Mouse (Mus musculus): ENCODE data around the gene Wdfy1. TPM values are rescaled to one million over a fixed set of nuclear protein-coding genes. Genes with fewer than 3 reads are reported as not detected.

Wdfy1 gene
- polyA plus RNA-seq, 1 experiment from 2014 or later: 104 TPM

DNA sequence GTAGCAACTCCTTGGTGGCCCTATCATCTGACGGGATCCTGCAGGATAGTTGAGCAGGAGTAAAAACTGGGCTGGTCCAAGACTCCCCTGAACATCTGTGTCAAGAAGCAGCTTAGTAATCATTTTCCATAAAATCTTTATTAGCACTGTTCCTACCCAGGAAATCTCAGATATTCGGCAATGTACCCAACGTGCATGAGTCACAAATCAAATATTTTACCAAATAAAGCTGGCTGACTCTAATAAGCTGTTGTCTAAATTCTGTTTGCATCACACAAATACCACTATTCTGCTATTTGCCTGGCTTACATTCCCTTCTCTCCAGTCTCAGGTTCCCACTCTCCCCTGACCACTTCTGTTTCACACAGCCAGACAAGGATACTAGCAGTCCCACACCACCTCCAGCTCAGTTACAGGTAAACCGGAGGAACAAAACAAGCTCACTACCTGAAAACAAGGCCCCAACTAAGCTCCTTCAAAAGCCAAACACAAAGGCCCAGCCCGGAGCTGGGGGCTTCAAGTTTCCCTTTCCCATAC is 16.4 kb downstream of the Wdfy1 start:
- H3K9ac ChIP-seq (replicated peaks): no peak overlapping the region
- peak overlapping the region; percentile 20 for H3K4me3 ChIP-seq (replicated peaks)
- H3K4me2 ChIP-seq: peak overlapping the region; percentile 87
- no peaks in the 10 kb centered on the region for H3K36me3 ChIP-seq
- H3K9me3 ChIP-seq (replicated peaks): no peaks in the 10 kb centered on the region
- peaks cover 45% of the 10 kb centered on the region for H3K4me1 ChIP-seq
- H3K27ac ChIP-seq (replicated peaks): no peak overlapping the region
- no peak for ATAC-seq (ENCODE audit: low FRiP score)
- 65% methylated on average over 5 of the region's 5 CpGs for WGBS
- H3K27me3 ChIP-seq (replicated peaks): no peaks in the 10 kb centered on the region

DNA sequence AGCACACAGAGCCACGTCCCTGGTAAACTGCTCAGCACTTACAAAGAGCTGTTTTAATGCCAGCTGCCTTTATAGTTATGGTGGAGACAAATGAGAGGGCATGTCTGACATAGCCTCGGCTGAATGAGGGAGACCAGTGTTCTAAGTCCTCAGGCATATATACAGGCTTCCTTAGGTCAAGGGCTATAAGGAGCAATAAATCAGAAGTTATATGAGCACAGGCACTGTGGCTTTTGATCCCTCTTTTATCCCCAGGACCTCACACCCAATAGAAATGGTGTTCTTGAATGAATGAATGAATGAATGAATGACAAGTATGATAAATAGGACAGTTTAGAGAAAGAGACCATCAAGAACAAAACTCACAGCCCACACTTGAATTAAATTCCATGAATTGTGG is 16.9 kb downstream of the Wdfy1 start:
- Histone ChIP-seq H3K27ac (replicated peaks) (no peak overlapping the region), H3K4me2 (peak overlapping the region; percentile 87), H3K4me1 (peaks cover 45% of the 10 kb centered on the region), H3K9ac (replicated peaks) (0 out of 2 replicates have a peak overlapping the region, but pooled peaks have one; percentile 18), H3K27me3 (replicated peaks) (no peaks in the 10 kb centered on the region), H3K9me3 (replicated peaks) (no peaks in the 10 kb centered on the region), H3K36me3 (no peaks in the 10 kb centered on the region), H3K4me3 (replicated peaks) (no peak overlapping the region)
- no peak for ATAC-seq (ENCODE audit: low FRiP score)
- 9% methylated on average over 2 of the region's 2 CpGs for WGBS

DNA sequence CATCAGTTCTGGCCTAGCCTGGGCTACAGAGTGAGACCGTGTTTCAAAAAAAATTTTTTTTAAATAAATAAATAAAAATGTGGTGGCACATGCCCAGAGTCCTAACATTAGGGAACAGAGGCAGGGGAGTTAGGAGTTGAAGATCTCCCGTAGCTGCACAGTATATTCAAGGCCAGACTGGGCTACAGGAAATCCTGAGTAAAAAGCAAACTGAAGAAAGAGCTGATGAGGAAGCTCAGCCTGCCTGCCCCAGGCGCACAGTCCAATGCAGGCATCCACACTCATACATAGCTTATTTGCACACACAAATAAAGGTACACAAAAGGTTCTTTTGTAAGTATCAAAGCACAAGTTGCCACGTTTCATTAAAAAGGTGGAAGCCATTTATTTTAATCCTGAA is 18.3 kb downstream of the Wdfy1 start:
- no peak overlapping the region for H3K4me2 ChIP-seq
- peaks cover 41% of the 10 kb centered on the region for H3K4me1 ChIP-seq
- H3K27me3 ChIP-seq (replicated peaks): no peaks in the 10 kb centered on the region
- H3K9ac ChIP-seq (replicated peaks): no peak overlapping the region
- 0 out of 2 replicates have a peak overlapping the region, but pooled peaks have one; percentile 30 for H3K27ac ChIP-seq (replicated peaks)
- no peaks in the 10 kb centered on the region for H3K36me3 ChIP-seq
- H3K9me3 ChIP-seq (replicated peaks): no peaks in the 10 kb centered on the region
- H3K4me3 ChIP-seq (replicated peaks): no peak overlapping the region
- WGBS: 82% methylated on average over 4 of the region's 4 CpGs
- ATAC-seq (ENCODE audit: low FRiP score): no peak

DNA sequence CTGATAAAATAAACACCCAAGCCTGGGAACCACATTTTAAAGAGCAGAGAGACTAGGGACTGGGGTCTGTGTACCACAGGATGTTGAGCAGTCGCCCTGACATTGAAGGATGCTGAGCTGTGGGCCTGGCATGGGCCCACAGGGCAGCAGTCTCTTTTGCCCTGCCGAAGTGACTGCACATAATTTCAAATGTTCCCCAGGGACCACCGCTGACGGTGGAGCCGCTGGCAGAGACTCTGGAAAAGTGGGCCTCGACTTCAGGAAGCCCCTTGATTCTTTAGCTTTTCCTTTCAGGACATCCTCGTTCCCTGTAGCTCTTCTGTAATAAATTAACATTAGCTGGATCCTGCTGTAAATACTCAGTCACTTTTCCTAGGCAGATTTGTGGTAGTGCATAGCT is 18.8 kb downstream of the Wdfy1 start:
- Histone ChIP-seq H3K9ac (replicated peaks) (no peak overlapping the region), H3K27me3 (replicated peaks) (no peaks in the 10 kb centered on the region), H3K4me2 (no peak overlapping the region), H3K27ac (replicated peaks) (0 out of 2 replicates have a peak overlapping the region, but pooled peaks have one; percentile 30), H3K9me3 (replicated peaks) (no peaks in the 10 kb centered on the region), H3K4me3 (replicated peaks) (no peak overlapping the region), H3K36me3 (peaks cover 2% of the 10 kb centered on the region; the same call in 1 of the 2 replicates), H3K4me1 (peaks cover 36% of the 10 kb centered on the region)
- no peak for ATAC-seq (ENCODE audit: low FRiP score)
- WGBS: 30% methylated on average over 7 of the region's 7 CpGs

DNA sequence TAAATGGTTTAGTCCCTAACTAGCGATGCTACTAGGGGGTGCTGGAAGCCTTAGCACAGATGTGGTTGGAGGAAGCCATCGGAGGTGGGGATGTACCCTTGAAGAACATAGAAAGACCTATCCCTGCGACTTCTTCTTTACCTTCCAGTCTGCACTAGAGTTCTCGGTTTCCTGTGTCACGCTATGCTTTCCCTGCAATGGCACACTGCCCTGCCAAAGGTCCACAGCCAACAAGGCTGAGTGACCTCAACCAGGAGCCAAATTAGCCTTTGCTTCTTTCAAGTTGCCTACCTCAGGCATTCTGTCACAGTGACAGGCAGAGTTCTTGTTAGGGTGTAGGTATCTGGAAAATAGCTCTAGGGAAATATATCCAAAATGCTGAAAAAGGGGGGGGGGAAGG is 19.5 kb downstream of the Wdfy1 start:
- no peak for ATAC-seq (ENCODE audit: low FRiP score)
- Histone ChIP-seq H3K36me3 (peaks cover 7% of the 10 kb centered on the region; the same call in 1 of the 2 replicates), H3K4me2 (no peak overlapping the region), H3K27ac (replicated peaks) (no peak overlapping the region), H3K4me3 (replicated peaks) (no peak overlapping the region), H3K27me3 (replicated peaks) (no peaks in the 10 kb centered on the region), H3K9ac (replicated peaks) (no peak overlapping the region), H3K4me1 (peaks cover 33% of the 10 kb centered on the region), H3K9me3 (replicated peaks) (no peaks in the 10 kb centered on the region)
- WGBS: 95% methylated on average over 5 of the region's 5 CpGs

DNA sequence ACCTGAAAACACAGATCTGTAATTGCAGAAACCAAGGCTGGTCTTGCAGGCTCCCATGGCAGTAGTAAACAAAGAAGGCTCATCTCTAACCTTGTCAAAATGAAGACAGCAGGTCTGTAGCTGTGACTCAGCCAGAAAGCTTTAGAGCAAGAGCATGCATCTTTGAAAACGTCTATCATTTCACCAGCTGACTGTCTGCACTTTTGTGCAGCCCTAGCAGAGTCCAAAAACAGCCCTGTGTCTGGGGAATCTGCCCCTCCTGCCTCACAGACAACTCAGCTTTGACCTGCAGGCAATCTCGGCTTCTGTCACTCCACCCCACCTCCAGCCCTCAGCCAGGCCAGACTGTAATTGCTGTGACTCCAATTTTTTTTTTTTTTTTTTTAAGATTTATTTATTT is 20.6 kb downstream of the Wdfy1 start:
- Histone ChIP-seq H3K9me3 (replicated peaks) (peaks cover 3% of the 10 kb centered on the region; the same call in 1 of the 2 replicates), H3K4me2 (no peak overlapping the region), H3K27ac (replicated peaks) (no peak overlapping the region), H3K4me1 (peaks cover 28% of the 10 kb centered on the region), H3K36me3 (peaks cover 11% of the 10 kb centered on the region; the same call in 1 of the 2 replicates), H3K4me3 (replicated peaks) (no peak overlapping the region), H3K27me3 (replicated peaks) (no peaks in the 10 kb centered on the region), H3K9ac (replicated peaks) (no peak overlapping the region)
- WGBS: 70% methylated on average over 2 of the region's 2 CpGs
- ATAC-seq (ENCODE audit: low FRiP score): no peak

DNA sequence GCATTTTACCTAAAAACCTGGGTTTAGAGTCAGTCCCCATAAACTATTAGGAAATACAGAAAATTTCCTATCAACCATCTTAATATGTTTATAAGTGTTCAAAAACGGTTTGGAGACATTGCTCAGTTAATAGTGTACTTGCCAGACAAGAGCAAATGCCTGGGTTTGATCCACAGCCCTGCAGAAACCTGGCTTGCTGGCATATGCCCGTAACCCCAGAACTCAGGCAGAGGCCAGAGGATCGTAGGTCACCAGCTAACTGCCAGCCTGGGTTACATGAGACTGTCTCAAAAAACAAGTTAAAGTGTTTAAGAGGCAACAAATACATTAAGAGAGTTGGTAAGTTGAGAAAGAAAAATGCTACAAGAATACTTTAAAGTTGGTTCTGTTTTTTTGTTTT is 21.0 kb downstream of the Wdfy1 start:
- H3K27me3 ChIP-seq (replicated peaks): no peaks in the 10 kb centered on the region
- no peak overlapping the region for H3K4me3 ChIP-seq (replicated peaks)
- whole genome bisulfite sequencing: 91% methylated on average over 3 of the region's 3 CpGs
- H3K9ac ChIP-seq (replicated peaks): no peak overlapping the region
- H3K27ac ChIP-seq (replicated peaks): no peak overlapping the region
- peaks cover 4% of the 10 kb centered on the region; the same call in 1 of the 2 replicates for H3K9me3 ChIP-seq (replicated peaks)
- H3K4me2 ChIP-seq: no peak overlapping the region
- H3K36me3 ChIP-seq: peaks cover 11% of the 10 kb centered on the region; the same call in 1 of the 2 replicates
- ATAC-seq (ENCODE audit: low FRiP score): no peak
- peaks cover 24% of the 10 kb centered on the region for H3K4me1 ChIP-seq

DNA sequence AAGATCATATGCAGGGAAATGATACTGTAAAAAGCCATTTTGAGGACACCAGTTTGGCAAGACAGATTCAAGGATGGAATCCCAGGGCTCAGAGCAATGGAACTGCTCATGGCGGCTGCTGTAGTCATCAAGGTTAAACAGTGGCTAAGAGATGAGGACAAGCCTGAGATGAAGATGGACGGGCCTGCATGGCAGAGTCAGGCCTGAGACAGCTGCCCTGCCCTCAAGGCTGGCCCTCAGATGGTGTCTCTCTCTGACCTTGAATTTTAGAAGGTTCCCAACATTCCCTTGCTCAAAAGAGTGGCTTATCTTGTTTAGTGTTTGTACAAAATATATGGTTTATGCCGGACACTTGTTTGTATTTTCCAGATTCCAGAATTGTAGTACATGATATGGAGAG is 22.5 kb downstream of the Wdfy1 start:
- ATAC-seq (ENCODE audit: low FRiP score): no peak
- Histone ChIP-seq H3K9me3 (replicated peaks) (peaks cover 4% of the 10 kb centered on the region; the same call in 1 of the 2 replicates), H3K36me3 (peaks cover 11% of the 10 kb centered on the region; the same call in 1 of the 2 replicates), H3K27ac (replicated peaks) (no peak overlapping the region), H3K4me3 (replicated peaks) (no peak overlapping the region), H3K4me1 (peaks cover 9% of the 10 kb centered on the region), H3K27me3 (replicated peaks) (no peaks in the 10 kb centered on the region), H3K4me2 (no peak overlapping the region), H3K9ac (replicated peaks) (no peak overlapping the region)
- WGBS: 96% methylated on average over 3 of the region's 3 CpGs

DNA sequence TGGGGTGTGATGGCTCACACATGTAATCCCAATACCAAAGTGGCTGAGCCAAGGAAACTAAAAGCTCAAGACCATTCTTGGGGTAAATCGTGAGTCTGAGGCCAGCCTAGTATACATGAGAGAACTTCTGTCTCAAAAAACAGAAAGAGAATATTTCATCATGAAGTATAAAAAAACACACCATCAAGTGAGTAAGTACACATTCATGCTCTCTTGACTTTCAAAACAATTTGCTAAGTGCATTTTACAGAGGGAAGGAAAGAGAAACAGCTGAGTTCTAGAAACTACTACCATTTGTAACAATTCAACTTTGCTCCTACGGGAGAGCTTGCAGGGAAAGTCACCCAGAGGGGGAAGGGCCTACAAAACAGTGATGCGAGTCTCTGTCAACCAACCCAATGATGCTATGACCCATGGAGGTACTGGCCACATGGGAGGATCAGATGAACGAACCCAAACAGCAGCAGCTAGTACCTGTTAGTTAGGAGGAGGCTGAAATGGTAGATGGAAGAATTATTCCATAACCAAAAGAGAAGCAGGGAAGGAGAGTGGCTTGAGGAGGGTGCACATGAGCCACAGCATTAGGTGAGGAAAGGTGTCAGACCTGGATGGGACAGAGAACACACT is 23.1 kb downstream of the Wdfy1 start:
- H3K36me3 ChIP-seq: peaks cover 11% of the 10 kb centered on the region; the same call in 1 of the 2 replicates
- no peak overlapping the region for H3K4me3 ChIP-seq (replicated peaks)
- peaks cover 4% of the 10 kb centered on the region; the same call in 1 of the 2 replicates for H3K9me3 ChIP-seq (replicated peaks)
- no peaks in the 10 kb centered on the region for H3K27me3 ChIP-seq (replicated peaks)
- ATAC-seq (ENCODE audit: low FRiP score): no peak
- WGBS: 89% methylated on average over 4 of the region's 4 CpGs
- no peak overlapping the region for H3K4me2 ChIP-seq
- peaks cover 9% of the 10 kb centered on the region for H3K4me1 ChIP-seq
- H3K9ac ChIP-seq (replicated peaks): no peak overlapping the region
- H3K27ac ChIP-seq (replicated peaks): no peak overlapping the region

DNA sequence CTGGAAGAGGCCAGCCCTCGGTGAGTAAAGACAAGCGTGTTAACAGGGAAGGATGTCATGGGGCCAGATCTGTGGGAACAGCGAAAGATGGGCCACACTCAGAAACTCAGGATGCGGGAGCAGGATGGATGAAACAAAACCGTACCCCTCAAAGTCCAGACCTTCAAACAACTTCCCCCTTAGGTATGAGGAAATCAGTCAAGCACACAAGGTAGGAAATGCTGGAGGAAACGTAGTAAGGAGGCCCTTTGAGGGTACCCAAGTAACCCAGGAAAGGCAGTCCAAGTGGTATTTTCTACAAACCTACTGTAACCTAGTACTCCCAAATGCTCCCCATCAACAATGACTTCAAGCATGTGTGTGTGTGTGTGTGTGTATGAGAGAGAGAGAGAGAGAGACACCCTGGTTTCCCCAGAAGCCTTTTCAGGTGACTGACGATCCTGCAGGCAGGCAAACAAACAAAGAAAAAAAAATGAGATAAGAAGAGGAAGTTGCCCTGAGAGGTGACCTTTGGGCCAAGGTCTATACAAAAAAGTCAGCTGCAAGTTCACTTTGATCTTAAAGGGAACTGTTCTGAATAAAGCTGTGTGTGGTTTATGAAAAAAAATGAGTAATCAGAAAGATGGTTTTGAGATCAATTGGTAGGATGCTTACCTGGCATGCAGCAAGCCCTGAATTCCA is 23.8 kb downstream of the Wdfy1 start:
- no peaks in the 10 kb centered on the region for H3K27me3 ChIP-seq (replicated peaks)
- peaks cover 11% of the 10 kb centered on the region; the same call in 1 of the 2 replicates for H3K36me3 ChIP-seq
- H3K9ac ChIP-seq (replicated peaks): no peak overlapping the region
- no peak for ATAC-seq (ENCODE audit: low FRiP score)
- WGBS: 91% methylated on average over 7 of the region's 7 CpGs
- H3K9me3 ChIP-seq (replicated peaks): peaks cover 4% of the 10 kb centered on the region; the same call in 1 of the 2 replicates
- peaks cover 6% of the 10 kb centered on the region for H3K4me1 ChIP-seq
- H3K4me2 ChIP-seq: no peak overlapping the region
- no peak overlapping the region for H3K27ac ChIP-seq (replicated peaks)
- no peak overlapping the region for H3K4me3 ChIP-seq (replicated peaks)

DNA sequence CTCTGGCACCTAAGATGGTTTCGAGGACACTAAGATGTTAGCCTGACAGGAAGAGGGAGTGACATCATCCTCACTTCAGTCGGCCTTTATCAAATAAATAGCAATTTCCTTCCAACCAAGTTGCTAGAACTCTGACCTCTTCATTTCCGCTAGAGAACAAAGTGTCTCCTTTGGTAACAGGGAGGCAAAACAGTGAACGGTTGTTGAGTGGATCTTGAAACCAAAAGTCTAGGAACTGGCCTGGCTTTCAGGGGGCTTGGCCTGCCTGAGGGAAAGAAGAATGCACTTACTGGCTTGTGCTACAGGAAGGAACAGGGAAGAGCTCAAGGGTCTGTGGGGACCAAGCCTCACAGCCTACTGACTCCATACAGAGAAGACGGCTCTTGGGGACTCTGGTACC is 24.8 kb downstream of the Wdfy1 start:
- Histone ChIP-seq H3K9ac (replicated peaks) (no peak overlapping the region), H3K9me3 (replicated peaks) (peaks cover 4% of the 10 kb centered on the region; the same call in 1 of the 2 replicates), H3K27me3 (replicated peaks) (no peaks in the 10 kb centered on the region), H3K36me3 (peaks cover 11% of the 10 kb centered on the region; the same call in 1 of the 2 replicates), H3K4me2 (no peak overlapping the region), H3K4me3 (replicated peaks) (no peak overlapping the region), H3K27ac (replicated peaks) (no peak overlapping the region), H3K4me1 (no peaks in the 10 kb centered on the region)
- WGBS: 88% methylated on average over 5 of the region's 5 CpGs
- no peak for ATAC-seq (ENCODE audit: low FRiP score)

DNA sequence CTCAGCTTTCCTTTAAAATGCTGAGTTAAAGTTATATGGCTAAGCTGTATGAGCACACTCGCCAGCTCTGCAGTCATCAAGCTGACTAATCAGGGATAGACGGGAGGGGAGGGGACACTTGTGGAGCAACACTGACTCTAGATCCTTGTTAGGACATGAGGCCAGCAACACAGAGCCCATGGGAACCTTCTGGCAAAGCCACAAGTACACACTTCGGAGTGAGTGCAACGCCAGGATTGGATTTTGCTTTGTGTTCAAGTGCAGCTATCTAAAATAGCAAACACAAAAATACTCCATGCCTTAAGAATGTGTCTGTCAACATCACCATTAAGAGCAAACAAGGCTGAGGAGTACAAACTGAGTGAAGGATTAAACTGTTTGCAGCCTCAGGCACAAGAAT is 29.9 kb downstream of the Wdfy1 start:
- 90% methylated on average over 4 of the region's 4 CpGs for WGBS
- Histone ChIP-seq H3K27ac (replicated peaks) (no peak overlapping the region), H3K9me3 (replicated peaks) (peaks cover 4% of the 10 kb centered on the region; the same call in 1 of the 2 replicates), H3K36me3 (peaks cover 6% of the 10 kb centered on the region; the same call in 1 of the 2 replicates), H3K4me3 (replicated peaks) (no peak overlapping the region), H3K4me2 (no peak overlapping the region), H3K9ac (replicated peaks) (no peak overlapping the region), H3K27me3 (replicated peaks) (no peaks in the 10 kb centered on the region), H3K4me1 (no peaks in the 10 kb centered on the region)
- ATAC-seq (ENCODE audit: low FRiP score): no peak

Measured in neural tube, embryonic 15.5 days (tissue).